Mouse (Mus musculus): ENCODE data around the gene Cbx6.

GRCm38 (mm10) chr15:79859821-79860220 is 25.3 kb upstream of the Cbx6 start:
- no peak for TF ChIP-seq CTCF (IDR thresholded peaks at IDR 0.05; ENCODE audit: insufficient read depth, low read depth, low read length)
- no peak for TF ChIP-seq POLR2A (IDR thresholded peaks at IDR 0.05; ENCODE audit: insufficient read depth, low read depth, low read length)
